Mouse (Mus musculus) ES-E14 (cell line): ENCODE results near the gene Creb3l2.

Source experiments
- CHD2 ChIP-seq: IDR thresholded peaks from 2 replicates; pipeline ENCODE4 v1.6.1; 2014; ENCODE audit warnings: mild to moderate bottlenecking, low read depth, low read length, inconsistent platforms
- HCFC1 ChIP-seq: IDR thresholded peaks from 2 replicates; pipeline ENCODE4 v1.6.1; 2012; ENCODE audit warnings: low read length, inconsistent platforms, borderline replicate concordance; ENCODE audit not compliant: insufficient read depth
- MAFK ChIP-seq: IDR thresholded peaks from 2 replicates; pipeline ENCODE4 v1.6.1; 2014; ENCODE audit warnings: mild to moderate bottlenecking, low read depth, low read length, inconsistent platforms; ENCODE audit not compliant: insufficient read depth

DNA sequence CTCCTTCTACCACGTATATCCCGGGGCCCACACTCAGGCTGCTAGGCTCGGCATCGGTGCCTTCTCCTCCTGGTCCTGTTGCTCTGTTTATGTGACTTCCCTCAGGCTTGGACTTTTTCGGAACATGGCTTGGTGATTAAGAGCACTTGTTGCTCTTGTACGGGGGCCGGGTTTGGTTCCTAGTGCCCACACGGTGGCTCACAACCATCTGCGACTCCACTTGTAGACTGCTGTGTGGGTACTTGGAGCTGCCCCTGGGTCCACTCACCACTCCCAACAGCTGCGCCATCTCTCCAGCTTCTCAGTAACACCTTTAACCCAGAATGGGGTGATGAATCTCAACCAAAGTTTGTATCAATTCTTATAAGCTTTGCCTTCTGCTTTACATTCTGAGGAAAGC, 27.4 kb downstream of the Creb3l2 start:
- TF ChIP-seq HCFC1: no peak
- TF ChIP-seq CHD2: no peak
- TF ChIP-seq MAFK: no peak
